Mouse (Mus musculus): ENCODE data around the gene Gm4869.

DNA sequence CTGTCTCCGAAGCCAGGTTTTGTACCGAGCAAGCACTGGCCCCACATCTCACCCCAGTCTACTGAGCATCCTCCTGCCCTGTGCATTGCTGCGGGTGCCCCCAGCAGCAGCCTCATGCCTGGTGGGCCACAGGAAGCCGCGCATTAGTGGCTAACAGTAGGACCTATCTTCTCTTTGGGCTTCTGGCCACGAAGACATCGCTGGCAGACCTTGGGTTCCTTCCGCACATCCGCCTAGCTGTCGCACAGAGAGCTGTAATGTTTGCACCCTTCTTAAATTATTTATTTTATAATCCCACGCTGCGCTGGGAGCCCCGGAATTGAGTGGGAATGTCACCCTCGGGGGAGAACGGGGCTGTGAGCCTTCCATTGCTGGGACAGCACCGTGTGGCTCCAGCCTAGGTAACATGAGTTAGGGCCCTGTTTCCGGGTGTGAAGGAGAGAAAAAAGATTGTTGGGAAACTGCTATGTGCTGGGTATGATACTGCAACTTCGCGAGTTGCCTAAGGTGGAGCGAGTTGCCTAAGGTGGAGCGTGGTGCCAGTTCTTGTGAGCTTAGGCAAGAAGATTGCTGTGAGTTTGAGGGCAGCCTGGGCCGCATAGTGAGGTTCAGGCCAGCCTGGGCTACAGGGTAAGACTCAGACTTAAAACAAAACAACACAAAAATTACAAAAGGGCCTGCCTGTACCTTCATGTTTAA, 60.8 kb downstream of the Gm4869 start:
- no peak for TF ChIP-seq CTCF (IDR thresholded peaks at IDR 0.05; ENCODE audit: borderline replicate concordance, extremely low read depth, insufficient read depth, insufficient read length)
- no peak for TF ChIP-seq POLR2A (IDR thresholded peaks at IDR 0.05; ENCODE audit: borderline replicate concordance, extremely low read depth, insufficient read depth, insufficient read length, poor library complexity, severe bottlenecking)
